In genomic region chr3:138335566-138335965, GRCm38 (mm10) we compare ENCODE assay signal across 44 mouse cellular contexts. TPM values are rescaled to one million over a fixed set of nuclear protein-coding genes. Genes with fewer than 3 reads are reported as not detected.
"Had no signal": no experiment of that assay in that cellular context is flagged by ENCODE, and none has a peak within 500 bp of the region (broad histone marks: within the 10 kb centered on the region; RNA-seq: fewer than 3 reads in every experiment).

No protein-coding gene starts in this region.

- H3K4me3 ChIP-seq: left cerebral cortex, adult 2 months; limb, embryonic 10.5 days; limb, embryonic 12.5 days; limb, embryonic 13.5 days; limb, embryonic 15.5 days; liver, embryonic 13.5 days; liver, embryonic 15.5 days; lung, embryonic 15.5 days; megakaryocyte, embryonic 14.5 days; midbrain, embryonic 10.5 days; midbrain, embryonic 12.5 days; midbrain, embryonic 13.5 days; midbrain, embryonic 15.5 days; myocyte; neural tube, embryonic 12.5 days; neural tube, embryonic 13.5 days had no signal

- H3K27me3 ChIP-seq: limb, embryonic 12.5 days; limb, embryonic 13.5 days; limb, embryonic 15.5 days; liver, embryonic 13.5 days; liver, embryonic 15.5 days; lung, embryonic 15.5 days; midbrain, embryonic 12.5 days; midbrain, embryonic 13.5 days; midbrain, embryonic 15.5 days; neural tube, embryonic 12.5 days; neural tube, embryonic 13.5 days had no signal

- H3K27ac ChIP-seq: left cerebral cortex, adult 2 months; limb, embryonic 10.5 days; limb, embryonic 12.5 days; limb, embryonic 13.5 days; limb, embryonic 15.5 days; liver, embryonic 13.5 days; liver, embryonic 14.5 days; liver, embryonic 15.5 days; lung, embryonic 15.5 days; macrophage; midbrain, embryonic 10.5 days; midbrain, embryonic 12.5 days; midbrain, embryonic 13.5 days; midbrain, embryonic 15.5 days; neural tube, embryonic 12.5 days; neural tube, embryonic 13.5 days had no signal

- H3K9me3 ChIP-seq: limb, embryonic 10.5 days; limb, embryonic 12.5 days; limb, embryonic 13.5 days; limb, embryonic 15.5 days; liver, embryonic 13.5 days; liver, embryonic 15.5 days; lung, embryonic 15.5 days; megakaryocyte, embryonic 14.5 days; midbrain, embryonic 10.5 days; midbrain, embryonic 12.5 days; midbrain, embryonic 13.5 days; midbrain, embryonic 15.5 days; neural tube, embryonic 12.5 days; neural tube, embryonic 13.5 days had no signal

- ATAC-seq: lung, postnatal 0 days; midbrain, embryonic 13.5 days; midbrain, embryonic 15.5 days; midbrain, embryonic 16.5 days had no signal

- H3K36me3 ChIP-seq: limb, embryonic 10.5 days; limb, embryonic 12.5 days; limb, embryonic 13.5 days; limb, embryonic 15.5 days; liver, embryonic 13.5 days; liver, embryonic 15.5 days; lung, embryonic 15.5 days; midbrain, embryonic 10.5 days; midbrain, embryonic 12.5 days; midbrain, embryonic 13.5 days; midbrain, embryonic 15.5 days; neural tube, embryonic 12.5 days; neural tube, embryonic 13.5 days had no signal

- H3K4me2 ChIP-seq: limb, embryonic 12.5 days; limb, embryonic 13.5 days; limb, embryonic 15.5 days; liver, embryonic 13.5 days; liver, embryonic 15.5 days; lung, embryonic 14.5 days; lung, embryonic 15.5 days; midbrain, embryonic 11.5 days; midbrain, embryonic 12.5 days; midbrain, embryonic 13.5 days; midbrain, embryonic 15.5 days; neural tube, embryonic 12.5 days; neural tube, embryonic 13.5 days had no signal

- DNase-seq: left cerebral cortex, postnatal 4 days; liver; liver, embryonic 13.5 days; lung, adult 18-20 months; lung, adult 2 months; lung, embryonic 14.5 days; lung, postnatal 10 days; lung, postnatal 14 days; lung, postnatal 36 days; lung, postnatal 4 days; midbrain, embryonic 14.5 days had no signal

- H3K9ac ChIP-seq: limb, embryonic 12.5 days; limb, embryonic 13.5 days; limb, embryonic 15.5 days; liver, embryonic 13.5 days; liver, embryonic 14.5 days; liver, embryonic 15.5 days; lung, embryonic 14.5 days; lung, embryonic 15.5 days; midbrain, embryonic 12.5 days; midbrain, embryonic 13.5 days; midbrain, embryonic 15.5 days; neural tube, embryonic 12.5 days; neural tube, embryonic 13.5 days had no signal

- H3K4me1 ChIP-seq: limb, embryonic 12.5 days; limb, embryonic 13.5 days; limb, embryonic 15.5 days; liver, embryonic 15.5 days; lung, embryonic 15.5 days; midbrain, embryonic 12.5 days; midbrain, embryonic 13.5 days; midbrain, embryonic 15.5 days; neural tube, embryonic 12.5 days; neural tube, embryonic 13.5 days had no signal

RNA-seq across cellular contexts. Expression of gene Adh6b, which starts 6.0 kb away (rescaled TPM):
- total RNA-seq: left cerebral cortex, adult 2 months; left cerebral cortex, adult 8-10 months; left cerebral cortex, postnatal 10 days; left cerebral cortex, postnatal 25 days; left cerebral cortex, postnatal 36 days; megakaryocyte progenitor cell, adult 5-6 weeks; megakaryocyte, adult 5-6 weeks; megakaryocyte-erythroid progenitor cell, adult 5-6 weeks; monocyte, adult 5-6 weeks had no signal
- polyA plus RNA-seq: lung, adult 2 months; macrophage; midbrain, embryonic 14.5 days; midbrain, embryonic 15.5 days; myocyte had no signal

RNA-seq across cellular contexts. Expression of gene Adh6a, which starts 22.5 kb away (rescaled TPM):
- total RNA-seq: left cerebral cortex, adult 2 months; left cerebral cortex, adult 8-10 months; left cerebral cortex, postnatal 10 days; left cerebral cortex, postnatal 14 days; left cerebral cortex, postnatal 25 days; left cerebral cortex, postnatal 36 days; left cerebral cortex, postnatal 4 days; megakaryocyte progenitor cell, adult 5-6 weeks; megakaryocyte, adult 5-6 weeks; megakaryocyte-erythroid progenitor cell, adult 5-6 weeks; midbrain, postnatal 0 days; monocyte, adult 5-6 weeks had no signal
- polyA plus RNA-seq: limb, embryonic 10.5 days; limb, embryonic 11.5 days; limb, embryonic 12.5 days; limb, embryonic 13.5 days; liver, embryonic 13.5 days; liver, embryonic 14.5 days; liver, embryonic 15.5 days; liver, embryonic 16.5 days; macrophage; midbrain, embryonic 10.5 days; midbrain, embryonic 11.5 days; midbrain, embryonic 12.5 days; midbrain, embryonic 13.5 days; midbrain, embryonic 14.5 days; midbrain, embryonic 15.5 days; midbrain, embryonic 16.5 days; midbrain, postnatal 0 days; myocyte; neural tube, embryonic 11.5 days; neural tube, embryonic 12.5 days had no signal
